Mouse (Mus musculus) intestine, embryonic 14.5 days (tissue): ENCODE data around the gene Gpank1. TPM values are rescaled to one million over a fixed set of nuclear protein-coding genes. Genes with fewer than 3 reads are reported as not detected.

Experiments
- ATAC-seq: fragments of 200-750 bp; cut with Nextera tagmentation; replicated peaks from 2 replicates; pipeline ENCODE4 v1.8.0; 2017; ENCODE audit warnings: low read depth, moderate number of reproducible peaks, moderate TSS enrichment, moderate library complexity; ENCODE audit not compliant: low FRiP score, low TSS enrichment
- DNase-seq: peaks from one replicate; pipeline ENCODE4 v3.0.0-alpha.2; 2018; ENCODE audit warnings: low spot score
- H3K27ac ChIP-seq: fragments of 300-500 bp; sonication (generic); 2 replicates; pipeline ENCODE4 v1.5.1; 2014; ENCODE audit warnings: low read depth, mild to moderate bottlenecking, control low read depth
- H3K27me3 ChIP-seq: fragments of 300-500 bp; sonication (generic); replicated peaks from 2 replicates; pipeline ENCODE4 v1.6.1; 2014; ENCODE audit warnings: low read length, control low read depth; ENCODE audit not compliant: control insufficient read depth, insufficient read depth
- H3K36me3 ChIP-seq: fragments of 300-500 bp; sonication (generic); 2 replicates; pipeline ENCODE4 v1.6.1; 2014; ENCODE audit warnings: low read length, control low read depth; ENCODE audit not compliant: control insufficient read depth, insufficient read depth
- H3K4me1 ChIP-seq: fragments of 300-500 bp; sonication (generic); replicated peaks from 2 replicates; pipeline ENCODE4 v1.6.1; 2014; ENCODE audit warnings: low read length, control low read depth, mixed read lengths; ENCODE audit not compliant: control insufficient read depth, insufficient read depth
- H3K4me2 ChIP-seq: fragments of 300-500 bp; sonication (generic); 2 replicates; pipeline ENCODE4 v1.6.1; 2014; ENCODE audit warnings: low read length
- H3K4me3 ChIP-seq: fragments of 300-500 bp; sonication (generic); 2 replicates; pipeline ENCODE4 v1.5.1; 2014; ENCODE audit warnings: low read depth, low read length, control low read depth, mixed read lengths
- H3K9ac ChIP-seq: fragments of 300-500 bp; sonication (generic); 2 replicates; pipeline ENCODE4 v1.6.1; 2014; ENCODE audit warnings: mild to moderate bottlenecking, low read length
- H3K9me3 ChIP-seq: fragments of 300-500 bp; sonication (generic); 2 replicates; pipeline ENCODE4 v1.6.1; 2016; ENCODE audit warnings: low read length, control low read depth; ENCODE audit not compliant: control insufficient read depth
- WGBS: fragments of 180-500 bp; shearing (Covaris S2); extraction: QIAGEN DNeasy Blood & Tissue Kit; methylation state at CpG from one replicate; pipeline ENCODE4 v1.1.7; 2014; 5-methylcytosine and 5-hydroxymethylcytosine counted together
- polyA plus RNA-seq: library from polyadenylated mRNA; unstranded; fragments of >200 nt; fragmentation: Nextera tagmentation; extraction: Ambion mirVana; gene quantifications from 2 replicates; pipeline ENCODE4 v1.2.1, GENCODE M21; 2014

Gpank1 gene
- polyA plus RNA-seq, 1 experiment from 2014 or later = 19.7 TPM

DNA sequence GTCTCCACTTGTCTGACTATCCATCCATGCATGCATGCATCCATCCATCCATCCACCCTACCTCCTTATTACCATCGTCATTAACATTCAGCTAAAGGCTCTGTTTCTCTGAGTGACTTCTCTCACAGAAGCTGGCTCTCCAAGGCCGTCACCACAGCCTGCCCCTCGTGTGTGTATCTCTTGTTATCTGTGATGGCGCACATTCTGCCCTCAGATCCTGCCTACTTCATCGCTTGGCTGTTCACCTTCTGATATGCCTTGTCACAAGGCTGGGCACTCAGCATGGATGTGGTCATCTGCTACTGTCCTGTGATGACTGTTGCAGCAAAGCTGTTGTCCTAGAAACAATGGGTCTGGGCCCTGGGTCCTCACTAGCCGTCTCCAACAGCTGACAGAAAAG lies 16.5 kb upstream of the Gpank1 start:
- Histone ChIP-seq H3K27me3 (no peaks in the 10 kb centered on the region), H3K9me3 (no peaks in the 10 kb centered on the region), H3K27ac (no peak overlapping the region), H3K4me2 (no peak overlapping the region), H3K9ac (no peak overlapping the region), H3K4me1 (peaks cover 5% of the 10 kb centered on the region), H3K36me3 (peaks cover 37% of the 10 kb centered on the region), H3K4me3 (no peak overlapping the region)
- 73% methylated on average over 6 of the region's 6 CpGs for WGBS
- ATAC-seq (no peak), DNase-seq (no peak)

DNA sequence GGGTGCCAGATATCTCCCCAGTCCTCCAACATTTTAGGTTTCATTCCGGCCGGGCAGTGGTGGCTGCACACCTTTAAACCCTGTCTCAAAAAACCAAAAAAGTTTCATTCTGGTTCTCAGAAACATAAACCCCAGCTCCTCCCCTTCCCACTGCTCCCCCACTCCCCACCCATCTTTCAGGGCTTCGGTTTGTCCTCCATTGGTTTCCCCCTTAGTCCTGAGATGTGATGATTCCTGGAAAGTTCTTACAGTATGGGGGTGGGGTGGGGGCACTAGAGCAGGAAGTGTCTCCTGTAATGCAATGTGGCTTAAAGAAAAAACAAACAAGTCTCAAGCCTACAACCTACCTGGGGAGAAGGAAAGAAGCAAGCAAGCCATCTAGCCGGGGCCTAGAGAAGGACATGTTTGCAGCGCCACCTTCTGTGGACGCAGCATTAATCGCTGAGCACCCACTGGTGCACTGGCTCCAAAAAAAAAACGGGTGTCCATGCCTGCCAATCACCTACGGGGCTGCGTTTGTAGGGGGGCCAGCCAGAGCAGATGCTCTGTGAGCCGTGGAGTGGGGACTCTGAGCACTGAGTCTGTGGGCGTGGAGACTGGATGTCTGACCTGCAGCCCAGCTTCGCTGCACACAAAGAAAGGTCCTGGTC lies 15.4 kb upstream of the Gpank1 start:
- H3K4me3 ChIP-seq = no peak overlapping the region
- peaks cover 5% of the 10 kb centered on the region for H3K4me1 ChIP-seq
- H3K4me2 ChIP-seq = peak overlapping the region; percentile 12; the same call in 1 of the 2 replicates
- DNase-seq (no peak), ATAC-seq (no peak)
- H3K9me3 ChIP-seq = no peaks in the 10 kb centered on the region
- 29% methylated on average over 13 of the region's 13 CpGs for WGBS
- H3K27me3 ChIP-seq = no peaks in the 10 kb centered on the region
- no peak overlapping the region for H3K27ac ChIP-seq
- H3K36me3 ChIP-seq = peaks cover 26% of the 10 kb centered on the region
- no peak overlapping the region for H3K9ac ChIP-seq

DNA sequence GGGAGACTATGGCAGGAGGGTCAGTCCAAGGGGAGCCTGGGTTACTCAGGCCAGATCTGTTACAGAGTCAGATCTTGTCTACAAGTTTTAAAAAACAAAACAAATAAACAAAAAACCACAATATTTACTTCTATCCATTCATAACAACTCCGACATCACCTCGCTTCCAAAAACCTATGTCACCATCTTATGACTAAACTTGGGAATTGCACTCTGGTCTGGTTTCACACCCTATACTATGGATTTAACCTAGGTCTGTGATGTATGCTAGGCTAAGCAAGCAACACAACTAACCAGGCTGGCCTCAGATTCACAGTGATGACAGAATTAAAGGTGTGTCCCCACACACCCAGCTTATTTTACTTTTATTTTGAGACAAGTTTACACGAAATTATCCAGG lies 14.7 kb upstream of the Gpank1 start:
- Histone ChIP-seq H3K4me3 (no peak overlapping the region), H3K9me3 (no peaks in the 10 kb centered on the region), H3K4me1 (peaks cover 5% of the 10 kb centered on the region), H3K27me3 (no peaks in the 10 kb centered on the region), H3K27ac (no peak overlapping the region), H3K9ac (no peak overlapping the region), H3K36me3 (peaks cover 20% of the 10 kb centered on the region), H3K4me2 (no peak overlapping the region)
- DNase-seq = no peak
- 63% methylated on average over 3 of the region's 3 CpGs for WGBS
- no peak for ATAC-seq

DNA sequence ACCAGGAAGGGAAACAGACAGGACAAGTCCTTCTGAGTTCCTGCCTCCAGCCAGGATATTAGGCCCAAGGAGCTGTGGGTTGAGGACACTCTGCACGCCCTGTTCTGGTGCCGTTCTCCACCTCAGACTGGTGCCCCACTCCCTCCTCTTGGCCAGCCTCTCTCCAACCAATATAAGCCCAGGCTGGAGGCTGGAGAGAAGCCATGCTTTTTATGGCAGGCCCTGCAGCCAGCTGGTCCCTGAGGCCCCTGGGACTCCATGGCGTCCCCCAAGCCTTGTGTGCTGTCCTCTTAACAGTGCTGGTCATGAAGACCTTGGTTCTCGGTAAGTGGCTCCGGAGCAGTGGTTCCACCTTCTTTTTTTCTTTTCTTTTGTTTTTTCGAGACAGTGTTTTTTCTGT lies 13.2 kb upstream of the Gpank1 start, which contains the start of gene Ly6g5c:
Ly6g5c (plus strand) TSS at position 183 of the 400 bp plus-strand sequence.
- ATAC-seq (no peak), DNase-seq (no peak)
- H3K4me3 ChIP-seq = no peak within 1 kb of the TSS
- no peak within 1 kb of the TSS for H3K27ac ChIP-seq
- H3K27me3 ChIP-seq = no peaks in the 10 kb centered on the region
- H3K4me2 ChIP-seq = no peak within 1 kb of the TSS
- H3K9ac ChIP-seq = no peak within 1 kb of the TSS
- peaks cover 4% of the 10 kb centered on the region for H3K36me3 ChIP-seq
- H3K4me1 ChIP-seq = peaks cover 1% of the 10 kb centered on the region; the same call in 1 of the 2 replicates
- WGBS = 79% methylated on average over 6 of the region's 6 CpGs
- H3K9me3 ChIP-seq = no peaks in the 10 kb centered on the region

DNA sequence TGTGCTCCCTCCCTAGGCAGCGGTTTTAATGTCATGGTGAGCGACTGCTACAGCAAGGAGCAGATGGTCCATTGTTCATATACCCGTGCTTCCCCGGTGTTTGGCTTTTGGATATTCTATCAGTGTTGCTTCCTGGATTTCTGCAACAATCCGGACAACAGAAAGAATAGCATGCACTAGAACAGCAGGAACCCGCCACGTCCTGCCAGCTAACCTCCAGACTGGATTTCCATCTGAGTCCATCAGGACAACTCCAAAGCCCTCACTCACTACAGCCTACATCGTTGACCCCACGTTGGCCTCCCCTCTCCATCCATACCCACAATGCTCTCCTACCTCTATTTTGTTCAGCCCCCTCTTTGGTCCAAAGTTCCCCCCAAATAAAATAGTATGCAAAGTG lies 9.5 kb upstream of the Gpank1 start:
- WGBS = 76% methylated on average over 9 of the region's 9 CpGs
- no peak overlapping the region for H3K27ac ChIP-seq
- no peak overlapping the region for H3K9ac ChIP-seq
- H3K4me3 ChIP-seq = no peak overlapping the region
- peaks cover 25% of the 10 kb centered on the region for H3K36me3 ChIP-seq
- H3K9me3 ChIP-seq = no peaks in the 10 kb centered on the region
- H3K27me3 ChIP-seq = no peaks in the 10 kb centered on the region
- no peak overlapping the region for H3K4me2 ChIP-seq
- no peaks in the 10 kb centered on the region for H3K4me1 ChIP-seq
- no peak for ATAC-seq
- DNase-seq = no peak

DNA sequence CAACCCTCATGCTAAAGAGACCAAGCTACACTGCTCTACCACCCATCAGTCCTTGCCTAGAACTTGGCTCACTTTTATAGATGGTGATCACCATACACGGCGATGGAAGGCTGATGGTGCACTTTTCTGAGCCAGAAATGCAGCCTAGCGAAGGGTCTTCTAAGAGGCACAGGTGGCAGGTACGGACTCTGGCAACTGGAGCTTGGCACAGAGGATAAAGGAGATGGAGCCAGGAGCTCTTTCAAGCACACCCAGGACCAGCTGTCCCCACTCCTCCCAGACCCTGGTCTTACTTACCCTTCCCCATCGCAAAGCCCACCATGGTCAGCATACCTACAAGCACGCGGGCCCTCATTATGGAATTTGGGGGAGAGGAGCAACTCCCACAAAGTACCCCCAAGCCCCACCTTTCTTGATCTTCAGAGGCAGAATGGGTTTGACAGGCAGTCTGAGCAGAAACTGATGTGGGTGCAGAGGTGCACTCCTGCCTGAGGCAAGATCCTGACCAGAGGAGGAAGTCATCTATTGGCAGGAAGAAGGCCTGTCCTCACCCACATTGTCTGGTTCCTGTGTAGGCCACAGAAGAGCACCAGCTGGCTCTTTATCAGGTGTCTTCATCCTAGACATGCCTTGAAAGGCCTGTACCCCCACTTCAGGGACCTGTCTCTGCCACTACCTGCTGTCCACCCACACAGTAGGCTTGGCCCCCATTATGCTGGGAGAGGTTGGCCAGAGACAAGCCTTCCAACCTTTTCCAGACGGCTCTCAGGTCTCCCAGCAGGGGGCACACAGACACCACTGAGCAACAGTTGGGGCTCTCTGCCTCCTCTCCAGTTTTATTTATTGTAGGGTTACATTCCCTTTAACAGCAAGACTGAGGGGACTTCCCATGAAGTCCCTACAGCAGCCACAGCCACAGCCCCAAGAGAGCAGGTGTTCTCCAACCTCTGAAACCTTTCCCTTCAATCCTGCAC lies 5.9 kb upstream of the Gpank1 start, which contains the start of gene Ly6g5b:
Ly6g5b (minus strand) TSS at position 383 of the 974 bp plus-strand sequence.
- H3K4me3 ChIP-seq = no peak within 1 kb of the TSS
- H3K9me3 ChIP-seq = no peaks in the 10 kb centered on the region
- WGBS = 85% methylated on average over 8 of the region's 8 CpGs
- H3K4me2 ChIP-seq = no peak within 1 kb of the TSS
- no peaks in the 10 kb centered on the region for H3K27me3 ChIP-seq
- no peak for ATAC-seq
- peaks cover 54% of the 10 kb centered on the region for H3K36me3 ChIP-seq
- peaks cover 5% of the 10 kb centered on the region for H3K4me1 ChIP-seq
- no peak within 1 kb of the TSS for H3K9ac ChIP-seq
- H3K27ac ChIP-seq = no peak within 1 kb of the TSS
- no peak for DNase-seq

DNA sequence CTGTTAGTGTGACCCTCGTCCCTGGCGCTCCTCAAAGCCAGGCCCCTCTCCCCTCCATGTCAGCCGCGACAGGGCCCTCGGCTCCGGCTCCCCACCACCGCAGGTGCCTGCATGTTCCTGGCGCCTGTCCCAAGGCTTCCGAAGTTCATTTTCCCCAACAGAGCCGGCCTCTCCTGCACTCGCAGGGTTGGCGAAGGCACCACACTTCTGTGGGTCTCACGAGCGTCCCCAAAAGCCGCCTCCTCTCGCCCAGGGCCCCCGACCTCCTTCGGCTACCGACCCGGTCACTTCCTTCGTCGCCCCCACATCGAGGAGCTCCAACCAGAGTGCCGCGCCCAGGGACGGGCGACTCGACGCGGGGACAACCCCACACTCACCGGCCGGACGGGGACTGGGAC lies 511 bp upstream of the Gpank1 start:
- Histone ChIP-seq H3K9ac (peak overlapping the region; percentile 85), H3K4me1 (peaks cover 27% of the 10 kb centered on the region), H3K4me3 (peak overlapping the region; percentile 99), H3K4me2 (peak overlapping the region; percentile 93), H3K27ac (peak overlapping the region; percentile 88; the same call in 1 of the 2 replicates), H3K36me3 (peaks cover 53% of the 10 kb centered on the region), H3K27me3 (no peaks in the 10 kb centered on the region), H3K9me3 (no peaks in the 10 kb centered on the region)
- no peak; the same call in 1 of the 2 replicates for ATAC-seq
- DNase-seq = peak; percentile 64
- 0% methylated on average over 33 of the region's 33 CpGs for WGBS

DNA sequence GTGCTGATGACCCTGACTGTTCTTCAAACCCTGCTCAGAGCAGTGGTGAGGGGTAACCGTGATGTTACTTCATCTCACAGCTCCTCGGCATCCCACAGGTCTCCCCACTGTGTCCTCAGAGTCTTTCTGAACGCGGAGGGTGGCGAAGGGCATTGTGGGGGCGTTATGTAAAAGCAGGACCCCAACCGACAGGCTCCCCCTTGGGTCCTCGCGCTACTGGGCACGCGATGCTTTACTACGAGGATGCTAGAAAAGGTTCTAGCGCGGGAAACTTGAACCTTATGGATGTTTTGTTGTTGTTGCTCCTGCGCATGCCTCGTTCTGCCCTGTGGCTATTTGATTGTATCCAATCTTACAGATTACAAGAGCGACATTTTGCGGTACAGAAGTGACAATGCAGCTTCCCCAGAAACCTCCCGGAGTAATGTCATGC lies 632 bp downstream of the Gpank1 start, which contains the start of gene Csnk2b:
Csnk2b (minus strand) TSS at position 183 of the 433 bp plus-strand sequence.
- H3K9ac ChIP-seq = peak within 1 kb of the TSS; percentile 85
- H3K27ac ChIP-seq = peak within 1 kb of the TSS; percentile 88
- no peaks in the 10 kb centered on the region for H3K9me3 ChIP-seq
- ATAC-seq (peak; percentile 15), DNase-seq (no peak)
- peaks cover 44% of the 10 kb centered on the region for H3K36me3 ChIP-seq
- under 1% methylated on average over 19 of the region's 19 CpGs for WGBS
- peak within 1 kb of the TSS; percentile 93 for H3K4me2 ChIP-seq
- no peaks in the 10 kb centered on the region for H3K27me3 ChIP-seq
- peaks cover 30% of the 10 kb centered on the region for H3K4me1 ChIP-seq
- H3K4me3 ChIP-seq = peak within 1 kb of the TSS; percentile 99
